Mouse (Mus musculus) gastrocnemius, adult 18-20 months (tissue): Measurements from ENCODE around the gene Slc34a1. TPM values are rescaled to one million over a fixed set of nuclear protein-coding genes. Genes with fewer than 3 reads are reported as not detected.

ENCODE experiments used
- microRNA-seq: library from miRNA; unstranded; fragments of <30 nt; microRNA quantifications from one replicate; pipeline ENCODE4 v1.2.0, GENCODE M21; 2021
- total RNA-seq, 2 experiments: library from RNA; stranded (reverse); gene quantifications; 2 replicates each; pipeline ENCODE4 v1.2.3; 2021

Gene Slc34a1
- total RNA-seq, 2 experiments from 2014 or later, result 0.66 TPM; not detected in 1

Small RNAs within 50 kb of the gene (microRNA-seq; reads per million reads assigned to microRNA genes)
- 1.7 reads per million for gene Mir6943

Other genes starting within 250 kb of the Slc34a1 start
- gene Fgfr4, start 245.5 kb upstream of the Slc34a1 start, total RNA-seq, result 1 to 10 TPM; 1.2 to 1.3 TPM
- gene Nsd1, start 188.4 kb upstream of the Slc34a1 start, total RNA-seq, result 10 to 100 TPM; 40.0 to 47.1 TPM
- gene Prelid1, start 77.7 kb upstream of the Slc34a1 start, total RNA-seq, result 10 to 100 TPM; 14.9 to 18.1 TPM
- 10 to 100 TPM; 31.7 to 32.3 TPM for gene Rab24, start 76.2 kb upstream of the Slc34a1 start, total RNA-seq
- gene Mxd3, start 68.4 kb upstream of the Slc34a1 start, total RNA-seq, result not detected
- gene Lman2, start 35.4 kb upstream of the Slc34a1 start, total RNA-seq, result 10 to 100 TPM; 33.0 to 38.9 TPM
- under 1 TPM; 0.24 to 0.43 TPM for gene Rgs14, start 28.5 kb upstream of the Slc34a1 start, total RNA-seq
- gene Pfn3, start 17.0 kb downstream of the Slc34a1 start, total RNA-seq, result not detected
- gene F12, start 28.6 kb downstream of the Slc34a1 start, total RNA-seq, result under 1 TPM in 1 of 2 experiments, not detected in 1; 0.12 TPM
- 10 to 100 TPM in 1 of 2 experiments, 1 to 10 TPM in 1; 8.6 to 10.4 TPM for gene Grk6, start 46.9 kb downstream of the Slc34a1 start, total RNA-seq
- gene Prr7, start 66.1 kb downstream of the Slc34a1 start, total RNA-seq, result under 1 TPM in 1 of 2 experiments, not detected in 1; 0.21 TPM
- gene Dbn1, start 89.9 kb downstream of the Slc34a1 start, total RNA-seq, result 1 to 10 TPM; 4.0 to 6.2 TPM
- 100 to 1,000 TPM; 450 to 533 TPM for gene Pdlim7, start 115.5 kb downstream of the Slc34a1 start, total RNA-seq
- gene Dok3, start 131.1 kb downstream of the Slc34a1 start, total RNA-seq, result 1 to 10 TPM in 1 of 2 experiments, under 1 TPM in 1; 0.93 to 1.0 TPM
- 10 to 100 TPM in 1 of 2 experiments, 1 to 10 TPM in 1; 9.1 to 12.0 TPM for gene Ddx41, start 138.5 kb downstream of the Slc34a1 start, total RNA-seq
- 10 to 100 TPM in 1 of 2 experiments, 1 to 10 TPM in 1; 9.6 to 10.1 TPM for gene Fam193b, start 172.9 kb downstream of the Slc34a1 start, total RNA-seq
- gene Tmed9, start 175.5 kb downstream of the Slc34a1 start, total RNA-seq, result 10 to 100 TPM; 46.0 to 59.5 TPM
- gene B4galt7, start 201.7 kb downstream of the Slc34a1 start, total RNA-seq, result 1 to 10 TPM; 4.7 to 6.8 TPM
- gene Caml, start 224.8 kb downstream of the Slc34a1 start, total RNA-seq, result 1 to 10 TPM; 8.1 to 9.2 TPM
- 10 to 100 TPM; 23.1 to 23.7 TPM for gene Ddx46, start 236.8 kb downstream of the Slc34a1 start, total RNA-seq